ENCODE assay signal across 11 mouse cellular contexts in genomic region chr2:30852771-30853313, GRCm38 (mm10). TPM values are rescaled to one million over a fixed set of nuclear protein-coding genes. Genes with fewer than 3 reads are reported as not detected.
DNase-seq lines count a peak whose midpoint lies in the region; ATAC-seq and TF ChIP-seq lines count a peak whose summit lies in the region.
"Had no signal": no experiment of that assay in that cellular context is flagged by ENCODE, and none has a peak within 500 bp of the region (broad histone marks: within the 10 kb centered on the region; RNA-seq: fewer than 3 reads in every experiment).

No protein-coding gene starts in this region.

- peak overlapping the region; percentile 20; the same call in 1 of the 2 replicates for H3K9ac ChIP-seq in hindbrain, embryonic 14.5 days
- no peak overlapping the region for H3K9ac ChIP-seq in hindbrain, embryonic 12.5 days
- H3K9ac ChIP-seq in limb, embryonic 12.5 days (replicated peaks): no peak overlapping the region; the same call in 1 of the 2 replicates
- H3K9ac ChIP-seq: hindbrain, embryonic 15.5 days had no signal

- TF ChIP-seq CTCF in E14TG2a.4 (conservative IDR thresholded peaks at IDR 0.05; ENCODE audit: low read length): no peak

- DNase-seq in hindbrain, embryonic 14.5 days (ENCODE audit: low spot score): no peak
- peak; percentile 42 for DNase-seq in NIH3T3 (ENCODE audit: low read depth)
- no peak for DNase-seq in cerebellum, adult 9-10 months
- DNase-seq in urinary bladder, adult 18-20 months (ENCODE audit: low spot score in 2 of 2): no peak
- DNase-seq: cerebellum, adult 9-11 months; gastrocnemius, postnatal 10 days had no signal

- no peaks in the 10 kb centered on the region for H3K27me3 ChIP-seq in hindbrain, embryonic 14.5 days (ENCODE audit: control insufficient read depth, insufficient read depth, low read length)
- 0 out of 2 replicates have a peak, but pooled peaks cover 4% of the 10 kb centered on the region for H3K27me3 ChIP-seq in hindbrain, embryonic 12.5 days
- peaks cover 55% of the 10 kb centered on the region for H3K27me3 ChIP-seq in E14TG2a.4 (ENCODE audit: insufficient read depth, low read length)
- H3K27me3 ChIP-seq in limb, embryonic 12.5 days: no peaks in the 10 kb centered on the region
- H3K27me3 ChIP-seq: hindbrain, embryonic 15.5 days had no signal

- no peaks in the 10 kb centered on the region for H3K36me3 ChIP-seq in hindbrain, embryonic 14.5 days (replicated peaks; ENCODE audit: control insufficient read depth, insufficient read depth)
- H3K36me3 ChIP-seq in hindbrain, embryonic 12.5 days: no peaks in the 10 kb centered on the region
- H3K36me3 ChIP-seq in E14TG2a.4 (ENCODE audit: insufficient read depth, low read length): no peaks in the 10 kb centered on the region
- peaks cover 6% of the 10 kb centered on the region for H3K36me3 ChIP-seq in limb, embryonic 12.5 days
- H3K36me3 ChIP-seq: hindbrain, embryonic 15.5 days had no signal

- no peak overlapping the region for H3K27ac ChIP-seq in hindbrain, embryonic 14.5 days
- H3K27ac ChIP-seq in hindbrain, embryonic 12.5 days: no peak overlapping the region
- H3K27ac ChIP-seq in limb, embryonic 12.5 days: peak overlapping the region; percentile 93
- H3K27ac ChIP-seq: hindbrain, embryonic 15.5 days had no signal

- H3K4me1 ChIP-seq in hindbrain, embryonic 14.5 days (replicated peaks; ENCODE audit: control insufficient read depth, insufficient read depth, low read length): no peaks in the 10 kb centered on the region; the same call in 1 of the 2 replicates
- H3K4me1 ChIP-seq in hindbrain, embryonic 12.5 days: peaks cover 39% of the 10 kb centered on the region
- H3K4me1 ChIP-seq in E14TG2a.4 (replicated peaks; ENCODE audit: low read depth, low read length): peaks cover 51% of the 10 kb centered on the region
- H3K4me1 ChIP-seq in limb, embryonic 12.5 days (replicated peaks): peaks cover 95% of the 10 kb centered on the region

- no peak overlapping the region for H3K4me2 ChIP-seq in hindbrain, embryonic 14.5 days (replicated peaks)
- H3K4me2 ChIP-seq in hindbrain, embryonic 12.5 days (replicated peaks): no peak overlapping the region
- H3K4me2 ChIP-seq in limb, embryonic 12.5 days: peak overlapping the region; percentile 48
- H3K4me2 ChIP-seq: hindbrain, embryonic 15.5 days had no signal

- no peak for ATAC-seq in hindbrain, embryonic 14.5 days (ENCODE audit: low FRiP score)
- ATAC-seq in hindbrain, embryonic 12.5 days (ENCODE audit: low FRiP score): no peak
- ATAC-seq in limb, embryonic 12.5 days (ENCODE audit: insufficient number of reproducible peaks, insufficient read depth, low FRiP score, low TSS enrichment, low read depth): no peak

- 37% methylated on average over 20 of the region's 20 CpGs for WGBS in hindbrain, embryonic 14.5 days
- 39% methylated on average over 20 of the region's 20 CpGs for WGBS in hindbrain, embryonic 12.5 days
- 7% methylated on average over 20 of the region's 20 CpGs for whole genome bisulfite sequencing in limb, embryonic 12.5 days

- no peaks in the 10 kb centered on the region for H3K9me3 ChIP-seq in hindbrain, embryonic 14.5 days (ENCODE audit: control insufficient read depth, low read length)
- H3K9me3 ChIP-seq in hindbrain, embryonic 12.5 days (replicated peaks): no peaks in the 10 kb centered on the region
- H3K9me3 ChIP-seq in E14TG2a.4 (ENCODE audit: low read length): no peaks in the 10 kb centered on the region
- H3K9me3 ChIP-seq in limb, embryonic 12.5 days: no peaks in the 10 kb centered on the region
- H3K9me3 ChIP-seq: hindbrain, embryonic 15.5 days; megakaryocyte, embryonic 14.5 days had no signal

- H3K4me3 ChIP-seq in hindbrain, embryonic 14.5 days (replicated peaks; ENCODE audit: low read length): no peak overlapping the region
- H3K4me3 ChIP-seq in hindbrain, embryonic 12.5 days: no peak overlapping the region
- H3K4me3 ChIP-seq in E14TG2a.4 (replicated peaks; ENCODE audit: low read length): peak overlapping the region; percentile 35
- peak overlapping the region; percentile 22 for H3K4me3 ChIP-seq in limb, embryonic 12.5 days (replicated peaks)
- H3K4me3 ChIP-seq: hindbrain, embryonic 15.5 days; megakaryocyte, embryonic 14.5 days had no signal

RNA-seq across cellular contexts. Expression of gene Prrx2, which starts 18.1 kb away (rescaled TPM):
- polyA plus RNA-seq in hindbrain, embryonic 14.5 days (2014; fragmentation: Nextera tagmentation; extraction: Ambion mirVana): 3.7 and 3.9 TPM in 2 replicates
- polyA plus RNA-seq in hindbrain, embryonic 12.5 days (2016; fragmentation: Nextera tagmentation; extraction: Ambion mirVana): 38.8 and 38.9 TPM in 2 replicates
- polyA plus RNA-seq in limb, embryonic 12.5 days (2016; fragmentation: Nextera tagmentation; extraction: Ambion mirVana): 194 and 201 TPM in 2 replicates

RNA-seq across cellular contexts. Expression of gene Asb6, which starts 22.7 kb away (rescaled TPM):
- polyA plus RNA-seq in hindbrain, embryonic 14.5 days (2014; fragmentation: Nextera tagmentation; extraction: Ambion mirVana): 37.6 and 39.3 TPM in 2 replicates
- polyA plus RNA-seq in hindbrain, embryonic 12.5 days (2016; fragmentation: Nextera tagmentation; extraction: Ambion mirVana): 38.9 and 40.6 TPM in 2 replicates
- polyA plus RNA-seq in limb, embryonic 12.5 days (2016; fragmentation: Nextera tagmentation; extraction: Ambion mirVana): 44.9 and 47.4 TPM in 2 replicates

RNA-seq across cellular contexts. Expression of gene Ntmt1, which starts 45.2 kb away (rescaled TPM):
- polyA plus RNA-seq in hindbrain, embryonic 14.5 days (2014; fragmentation: Nextera tagmentation; extraction: Ambion mirVana): 102 and 103 TPM in 2 replicates
- polyA plus RNA-seq in hindbrain, embryonic 12.5 days (2016; fragmentation: Nextera tagmentation; extraction: Ambion mirVana): 97.2 and 102 TPM in 2 replicates
- polyA plus RNA-seq in limb, embryonic 12.5 days (2016; fragmentation: Nextera tagmentation; extraction: Ambion mirVana): 103 and 108 TPM in 2 replicates

RNA-seq across cellular contexts. Expression of gene 1700001O22Rik, which starts 49.4 kb away (rescaled TPM):
- polyA plus RNA-seq in hindbrain, embryonic 14.5 days (2014; fragmentation: Nextera tagmentation; extraction: Ambion mirVana): 0.87 and 2.1 TPM in 2 replicates
- polyA plus RNA-seq in hindbrain, embryonic 12.5 days (2016; fragmentation: Nextera tagmentation; extraction: Ambion mirVana): 1.9 and 2.2 TPM in 2 replicates
- 3.1 and 5.4 TPM in 2 replicates for polyA plus RNA-seq in limb, embryonic 12.5 days (2016; fragmentation: Nextera tagmentation; extraction: Ambion mirVana)

Comparison
In these comparisons a context has a peak if more than half of its experiments do, and no peak if none do; other contexts are left out.
1. H3K4me3 ChIP-seq: peak in E14TG2a.4 (single experiment) and limb, embryonic 12.5 days (single experiment); none in hindbrain, embryonic 14.5 days (single experiment) and hindbrain, embryonic 12.5 days (single experiment).